Mouse (Mus musculus) embryonic facial prominence, embryonic 12.5 days (tissue): ENCODE measurements around the gene Rorb. TPM values are rescaled to one million over a fixed set of nuclear protein-coding genes. Genes with fewer than 3 reads are reported as not detected.

ENCODE experiments used
- ATAC-seq: fragments of 200-750 bp; cut with Nextera tagmentation; 2 replicates; pipeline ENCODE4 v1.8.0; 2017; ENCODE audit not compliant: insufficient number of reproducible peaks, insufficient read depth, low FRiP score, low TSS enrichment
- H3K27ac ChIP-seq: fragments of 300-500 bp; sonication (generic); 2 replicates; pipeline ENCODE4 v1.5.1; 2016; ENCODE audit warnings: mild to moderate bottlenecking
- H3K27me3 ChIP-seq: fragments of 300-500 bp; sonication (generic); 2 replicates; pipeline ENCODE4 v1.6.1; 2016; ENCODE audit warnings: mild to moderate bottlenecking, moderate library complexity
- H3K36me3 ChIP-seq: fragments of 300-500 bp; sonication (generic); 2 replicates; pipeline ENCODE4 v1.6.1; 2016; ENCODE audit warnings: mild to moderate bottlenecking
- H3K4me1 ChIP-seq: fragments of 300-500 bp; sonication (generic); 2 replicates; pipeline ENCODE4 v1.6.1; 2016
- H3K4me2 ChIP-seq: fragments of 300-500 bp; sonication (generic); replicated peaks from 2 replicates; pipeline ENCODE4 v1.6.1; 2016; ENCODE audit warnings: mild to moderate bottlenecking, moderate library complexity
- H3K4me3 ChIP-seq: fragments of 300-500 bp; sonication (generic); 2 replicates; pipeline ENCODE4 v1.5.1; 2016; ENCODE audit warnings: mild to moderate bottlenecking
- H3K9ac ChIP-seq: fragments of 300-500 bp; sonication (generic); 2 replicates; pipeline ENCODE4 v1.6.1; 2016; ENCODE audit warnings: mild to moderate bottlenecking, moderate library complexity
- H3K9me3 ChIP-seq: fragments of 300-500 bp; sonication (generic); 2 replicates; pipeline ENCODE4 v1.6.1; 2016; ENCODE audit warnings: mild to moderate bottlenecking, moderate library complexity
- WGBS: fragments of 180-500 bp; shearing (Covaris S2); methylation state at CpG from one replicate; pipeline ENCODE4 v1.1.7; 2016; 5-methylcytosine and 5-hydroxymethylcytosine counted together
- polyA plus RNA-seq: library from polyadenylated mRNA; unstranded; fragments of >200 nt; fragmentation: Nextera tagmentation; extraction: Ambion mirVana; gene quantifications from 2 replicates; pipeline ENCODE4 v1.2.1, GENCODE M21; 2016

Gene Rorb
- polyA plus RNA-seq = 5.4 and 6.7 TPM in 2 replicates

DNA sequence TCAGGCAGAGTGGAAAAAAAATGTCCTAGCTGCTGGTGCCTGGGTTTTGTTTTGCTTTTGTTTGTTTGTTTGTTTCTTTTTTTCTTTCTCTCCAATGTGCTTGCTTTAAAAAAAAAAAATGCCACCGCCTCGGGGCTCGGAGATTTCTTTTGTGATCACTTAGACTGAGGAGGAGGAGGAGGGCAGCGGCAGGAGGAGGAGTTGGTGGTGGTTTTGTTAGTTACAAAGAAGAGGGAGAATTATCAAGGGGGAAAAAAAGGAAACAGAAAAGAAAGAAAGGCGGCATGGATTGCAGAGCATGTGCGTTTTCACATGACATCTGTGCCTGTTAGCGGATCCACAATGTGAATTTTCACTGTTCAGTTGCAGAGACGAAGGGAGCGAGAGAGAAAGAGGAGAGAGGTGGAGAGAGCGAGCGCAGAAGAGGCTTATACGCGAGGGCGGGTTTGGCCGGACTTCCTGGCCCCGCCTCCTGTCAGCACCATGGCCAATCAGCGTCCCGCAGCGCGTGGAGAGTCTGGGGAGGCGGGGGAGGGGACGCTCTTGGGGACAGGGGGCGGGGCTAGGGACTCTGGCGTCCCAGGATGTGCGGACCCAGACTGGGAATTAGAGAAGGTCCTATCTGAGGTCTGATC, at the start of gene Rorb:
TSS of gene Rorb (minus strand) at position 404 of the 635 bp plus-strand sequence.
- ATAC-seq = peak; percentile 92
- H3K9ac ChIP-seq = peak within 1 kb of the TSS; percentile 53
- H3K4me2 ChIP-seq = peak within 1 kb of the TSS; percentile 91
- H3K36me3 ChIP-seq = no peaks in the 10 kb centered on the region
- H3K27ac ChIP-seq = no peak within 1 kb of the TSS
- H3K4me3 ChIP-seq = peak within 1 kb of the TSS; percentile 49
- under 1% methylated on average over 25 of the region's 25 CpGs for WGBS
- no peaks in the 10 kb centered on the region for H3K4me1 ChIP-seq
- H3K9me3 ChIP-seq = no peaks in the 10 kb centered on the region
- H3K27me3 ChIP-seq = peaks cover 31% of the 10 kb centered on the region

DNA sequence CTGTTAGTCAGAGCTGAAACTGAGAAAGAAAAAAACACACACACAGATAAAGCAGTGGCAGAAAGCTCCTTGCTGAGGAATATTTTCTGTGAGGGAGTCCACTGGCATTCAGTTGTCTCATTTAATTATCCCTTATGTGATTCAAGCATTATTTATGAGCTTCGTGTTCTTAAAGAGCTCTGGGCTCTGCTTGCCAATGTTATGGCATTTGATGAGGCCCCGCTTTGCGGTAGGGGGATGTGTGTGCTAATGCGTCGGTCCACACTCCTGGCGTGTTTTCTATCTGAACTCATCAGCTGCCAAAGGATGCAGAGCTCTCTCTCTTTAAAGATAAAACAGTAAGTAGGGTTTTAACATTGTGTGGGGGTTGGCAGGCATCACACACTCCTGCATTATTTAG, 37.9 kb upstream of the Rorb start:
- H3K4me3 ChIP-seq = no peak overlapping the region
- no peak overlapping the region for H3K9ac ChIP-seq
- no peaks in the 10 kb centered on the region for H3K9me3 ChIP-seq
- H3K4me1 ChIP-seq = no peaks in the 10 kb centered on the region
- H3K27ac ChIP-seq = no peak overlapping the region
- no peak for ATAC-seq
- H3K4me2 ChIP-seq = no peak overlapping the region
- H3K36me3 ChIP-seq = no peaks in the 10 kb centered on the region
- no peaks in the 10 kb centered on the region for H3K27me3 ChIP-seq
- 88% methylated on average over 6 of the region's 6 CpGs for whole genome bisulfite sequencing

DNA sequence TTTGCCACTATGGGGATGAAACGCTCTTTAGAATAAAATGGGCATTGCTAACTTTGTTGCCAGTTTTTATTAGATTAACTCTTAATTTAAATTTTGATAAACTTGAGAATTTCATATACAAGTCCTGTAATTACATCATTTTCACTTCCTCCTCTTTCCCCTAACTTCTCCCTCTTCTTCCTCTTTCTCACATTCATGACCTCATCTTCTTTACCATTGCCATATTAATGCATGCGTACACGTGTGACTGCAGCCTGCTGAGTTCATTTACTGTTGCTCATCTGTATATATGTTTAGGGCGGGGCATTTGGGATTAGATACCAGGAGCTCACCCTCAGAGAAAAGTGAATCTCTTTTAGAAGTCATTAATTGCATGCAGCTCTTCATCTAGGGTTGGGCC, 33.5 kb upstream of the Rorb start:
- no peak overlapping the region for H3K27ac ChIP-seq
- H3K27me3 ChIP-seq = no peaks in the 10 kb centered on the region
- 86% methylated on average over 4 of the region's 4 CpGs for WGBS
- no peak overlapping the region for H3K9ac ChIP-seq
- H3K36me3 ChIP-seq = no peaks in the 10 kb centered on the region
- no peaks in the 10 kb centered on the region for H3K9me3 ChIP-seq
- no peak for ATAC-seq
- no peak overlapping the region for H3K4me3 ChIP-seq
- no peak overlapping the region for H3K4me2 ChIP-seq
- H3K4me1 ChIP-seq = no peaks in the 10 kb centered on the region

DNA sequence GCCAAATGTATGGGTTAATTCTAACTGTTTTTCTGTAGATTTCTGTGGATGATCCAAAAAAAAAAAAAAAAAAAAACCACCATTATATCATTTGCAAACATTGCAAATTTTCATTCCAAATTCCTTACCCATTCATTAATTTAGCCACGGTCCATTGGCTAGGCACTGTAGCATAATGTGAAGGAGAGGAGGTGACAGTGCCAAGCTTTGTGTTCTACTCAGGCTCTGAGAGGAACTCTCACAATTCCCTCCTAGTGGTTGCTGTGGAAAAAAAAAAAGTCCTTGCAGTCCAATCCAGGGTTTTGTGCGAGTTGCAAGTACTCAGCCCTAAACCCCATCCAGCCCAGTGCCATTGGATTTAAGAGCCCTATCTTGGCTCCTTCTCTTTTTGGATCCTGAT, 25.9 kb upstream of the Rorb start:
- Histone ChIP-seq H3K27me3 (no peaks in the 10 kb centered on the region), H3K36me3 (no peaks in the 10 kb centered on the region), H3K4me2 (no peak overlapping the region), H3K4me3 (no peak overlapping the region), H3K9me3 (no peaks in the 10 kb centered on the region), H3K4me1 (no peaks in the 10 kb centered on the region), H3K27ac (no peak overlapping the region), H3K9ac (no peak overlapping the region)
- WGBS = 52% methylated on average over 2 of the region's 2 CpGs
- no peak for ATAC-seq

DNA sequence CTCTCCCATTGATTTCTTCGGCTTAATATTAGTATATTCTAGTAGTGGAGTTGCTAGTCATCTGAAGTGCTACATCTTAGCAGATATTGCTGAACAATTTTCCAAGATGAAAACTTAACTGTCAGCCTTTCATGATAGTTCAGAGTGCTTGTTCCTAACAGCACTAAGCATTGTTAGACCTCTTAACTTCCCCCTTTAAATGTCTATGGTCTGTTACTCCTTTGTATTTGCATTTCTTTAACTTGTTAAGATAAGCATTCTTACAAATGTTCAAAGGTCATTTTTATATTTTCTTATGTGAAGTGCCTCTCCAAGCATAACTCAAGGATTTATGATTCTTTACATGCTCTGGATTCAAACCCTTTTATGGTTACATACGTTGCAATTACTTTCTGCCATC, 24.8 kb upstream of the Rorb start:
- Histone ChIP-seq H3K4me2 (no peak overlapping the region), H3K27me3 (no peaks in the 10 kb centered on the region), H3K4me1 (no peaks in the 10 kb centered on the region), H3K4me3 (no peak overlapping the region), H3K9ac (no peak overlapping the region), H3K27ac (no peak overlapping the region), H3K9me3 (no peaks in the 10 kb centered on the region), H3K36me3 (no peaks in the 10 kb centered on the region)
- 83% methylated on average over 2 of the region's 2 CpGs for WGBS
- no peak for ATAC-seq

DNA sequence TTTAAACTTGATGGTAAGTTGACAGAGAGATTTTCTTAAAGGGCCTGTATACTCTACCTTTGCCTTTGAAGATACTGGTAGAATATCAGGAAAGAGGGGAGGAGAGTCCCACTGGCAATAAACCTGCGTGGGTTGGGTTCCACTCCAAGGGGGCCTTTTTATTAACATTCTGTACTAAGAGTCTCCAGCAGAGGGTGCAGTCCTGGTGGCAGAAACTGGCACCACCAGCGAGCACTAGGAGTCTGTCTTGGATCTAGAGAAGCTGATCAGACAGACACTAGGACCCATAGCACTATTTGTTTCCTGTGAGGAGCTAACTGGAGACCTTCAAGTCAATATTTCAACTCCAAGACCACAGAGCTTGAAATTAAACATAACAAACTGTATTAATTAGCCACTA, 11.3 kb upstream of the Rorb start:
- Histone ChIP-seq H3K27ac (no peak overlapping the region), H3K9ac (no peak overlapping the region), H3K27me3 (no peaks in the 10 kb centered on the region), H3K9me3 (no peaks in the 10 kb centered on the region), H3K36me3 (no peaks in the 10 kb centered on the region), H3K4me2 (no peak overlapping the region), H3K4me3 (no peak overlapping the region), H3K4me1 (no peaks in the 10 kb centered on the region)
- WGBS = 43% methylated on average over 2 of the region's 2 CpGs
- no peak for ATAC-seq

DNA sequence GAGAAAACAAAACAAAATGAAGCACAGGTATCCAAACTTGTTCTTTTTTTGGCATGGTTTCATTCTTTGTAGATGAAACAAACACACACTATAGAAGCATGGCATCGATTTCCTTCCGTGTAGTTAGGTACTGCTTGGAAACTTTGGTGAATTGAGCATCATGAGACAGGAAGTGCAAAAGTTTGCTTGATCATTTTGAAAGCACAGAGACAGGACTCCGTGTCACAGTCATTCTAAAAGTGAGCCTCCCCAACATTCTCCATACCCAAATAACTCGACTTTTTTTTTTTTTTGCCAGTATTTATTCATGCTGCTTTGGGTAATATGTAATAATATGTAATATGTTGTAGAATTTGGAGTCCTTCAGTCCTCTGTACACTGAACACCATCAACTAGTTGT, 1.2 kb upstream of the Rorb start:
- H3K36me3 ChIP-seq = no peaks in the 10 kb centered on the region
- H3K4me1 ChIP-seq = no peaks in the 10 kb centered on the region
- no peak for ATAC-seq
- peaks cover 31% of the 10 kb centered on the region for H3K27me3 ChIP-seq
- H3K4me3 ChIP-seq = no peak overlapping the region
- no peak overlapping the region for H3K27ac ChIP-seq
- 53% methylated on average over 4 of the region's 4 CpGs for WGBS
- no peaks in the 10 kb centered on the region for H3K9me3 ChIP-seq
- no peak overlapping the region for H3K9ac ChIP-seq
- H3K4me2 ChIP-seq = no peak overlapping the region

DNA sequence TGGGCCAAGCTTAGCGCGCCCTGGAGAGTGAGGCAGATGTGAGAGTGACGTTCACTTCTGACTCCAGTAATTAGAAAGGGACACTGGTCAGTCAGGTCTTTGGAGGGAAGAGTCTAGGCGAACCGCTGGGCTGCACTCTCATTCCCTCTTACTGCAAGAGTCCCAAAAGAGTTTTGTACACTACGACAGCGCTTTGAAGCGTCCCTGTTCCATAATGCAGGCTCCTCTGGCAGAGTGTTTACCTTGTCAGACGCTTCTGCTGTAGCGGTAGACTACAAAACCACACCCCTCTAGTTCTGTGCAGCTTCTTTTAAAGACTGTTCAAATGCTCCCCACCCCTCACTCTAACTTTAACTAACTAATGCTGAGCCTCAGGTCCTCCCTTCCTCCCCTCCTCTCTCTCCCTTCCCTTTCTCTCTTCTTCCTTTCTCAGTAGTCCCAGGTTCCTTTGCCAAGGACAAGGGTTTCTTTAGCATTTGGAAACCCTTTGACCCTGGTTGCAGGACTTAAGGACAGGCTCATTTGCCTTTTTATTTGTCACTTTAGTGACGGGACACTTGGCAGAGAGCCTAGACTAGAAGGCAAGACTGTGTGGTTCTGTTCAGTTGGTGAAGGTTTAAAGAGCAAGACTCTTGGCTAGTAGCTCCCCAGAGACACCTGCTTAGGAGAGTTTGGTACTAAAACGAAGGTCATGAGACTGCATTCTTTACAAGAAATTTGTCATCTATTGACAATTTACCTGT, 603 bp upstream of the Rorb start:
- Histone ChIP-seq H3K27me3 (peaks cover 31% of the 10 kb centered on the region), H3K9ac (no peak overlapping the region), H3K4me3 (peak overlapping the region; percentile 49), H3K27ac (no peak overlapping the region), H3K4me2 (peak overlapping the region; percentile 91), H3K36me3 (no peaks in the 10 kb centered on the region), H3K4me1 (no peaks in the 10 kb centered on the region), H3K9me3 (no peaks in the 10 kb centered on the region)
- peak; percentile 50; the same call in 1 of the 2 replicates for ATAC-seq
- 4% methylated on average over 12 of the region's 12 CpGs for WGBS

DNA sequence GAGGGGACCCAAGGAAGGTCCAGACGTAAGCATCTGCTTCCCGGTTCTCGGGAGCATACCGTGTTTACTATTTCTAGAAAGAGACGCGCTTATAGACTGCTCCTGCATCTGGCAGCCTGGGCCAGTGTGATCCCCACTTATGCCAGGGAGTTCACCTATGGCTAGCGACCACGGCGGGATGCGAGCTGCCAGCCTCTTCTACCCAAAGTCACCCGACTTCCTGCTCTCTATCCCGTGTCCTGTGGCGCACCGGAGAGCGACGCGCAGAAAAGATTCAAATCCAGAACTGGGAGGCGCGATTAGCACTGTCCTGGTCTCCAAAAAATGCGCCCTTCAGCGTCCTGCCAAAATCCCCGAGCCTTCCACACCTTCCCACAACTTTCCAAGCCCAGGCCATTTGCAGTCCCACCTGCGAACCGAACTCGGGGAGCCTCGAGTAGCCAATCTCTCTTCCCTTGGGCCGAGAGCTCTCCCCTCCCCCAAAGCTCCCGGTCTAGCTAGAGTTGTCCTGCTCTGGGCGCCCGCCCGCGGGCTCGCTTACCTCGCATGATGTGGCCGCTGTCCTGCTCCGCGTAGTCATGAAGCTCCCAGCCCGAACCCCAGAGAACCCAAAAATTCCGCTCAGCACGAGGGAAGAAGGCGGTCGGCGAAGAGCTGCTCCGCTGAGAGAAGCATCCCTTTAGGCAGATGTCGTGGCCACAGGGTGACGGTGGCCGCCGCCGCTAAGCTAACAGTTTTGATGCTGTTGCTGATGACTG, 806 bp downstream of the Rorb start:
- no peak overlapping the region for H3K27ac ChIP-seq
- H3K36me3 ChIP-seq = no peaks in the 10 kb centered on the region
- under 1% methylated on average over 49 of the region's 49 CpGs for WGBS
- H3K9ac ChIP-seq = peak overlapping the region; percentile 53
- peaks cover 31% of the 10 kb centered on the region for H3K27me3 ChIP-seq
- no peaks in the 10 kb centered on the region for H3K9me3 ChIP-seq
- ATAC-seq = peak; percentile 49; the same call in 1 of the 2 replicates
- H3K4me2 ChIP-seq = peak overlapping the region; percentile 91
- H3K4me1 ChIP-seq = no peaks in the 10 kb centered on the region
- H3K4me3 ChIP-seq = peak overlapping the region; percentile 49

DNA sequence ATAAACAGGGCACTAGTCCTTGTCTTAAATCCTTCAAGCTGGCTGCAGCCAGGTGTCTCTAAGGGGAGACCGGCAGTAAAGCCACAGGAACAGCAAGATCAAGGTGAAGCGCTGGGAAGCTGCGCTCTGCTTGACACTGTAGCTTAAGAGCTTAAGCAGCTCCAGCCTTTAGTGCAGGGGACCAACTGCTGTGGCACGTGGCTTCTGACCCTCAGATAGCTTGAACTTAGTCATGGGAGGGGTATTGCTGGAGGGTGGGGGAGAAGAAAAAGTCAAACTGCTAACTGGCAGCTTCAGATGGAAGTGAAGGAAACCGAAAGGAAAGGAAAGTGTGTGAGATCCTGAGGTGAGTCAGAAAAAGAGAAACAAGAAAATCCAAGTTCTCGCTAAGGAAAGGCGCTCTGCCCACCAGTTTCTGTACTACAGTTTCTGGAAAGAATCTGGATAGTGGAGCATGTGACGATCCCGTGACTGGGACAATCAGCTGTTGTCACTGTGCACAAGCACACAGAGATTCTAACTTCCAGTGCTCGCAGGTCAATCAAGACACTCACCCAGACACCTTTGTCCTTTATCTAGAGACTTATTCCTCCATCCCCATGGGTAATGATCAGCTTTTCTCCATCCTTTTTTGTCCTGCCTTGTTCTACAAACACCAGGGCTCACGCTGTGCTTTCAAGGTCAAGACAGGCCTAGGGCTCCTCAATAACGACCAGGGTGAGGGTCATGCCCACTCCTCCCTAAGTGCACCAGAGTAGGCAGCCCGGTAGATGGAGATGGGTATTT, 2.2 kb downstream of the Rorb start:
- no peaks in the 10 kb centered on the region for H3K9me3 ChIP-seq
- ATAC-seq = no peak
- 23% methylated on average over 13 of the region's 13 CpGs for WGBS
- H3K9ac ChIP-seq = no peak overlapping the region
- peak overlapping the region; percentile 49 for H3K4me3 ChIP-seq
- no peak overlapping the region for H3K27ac ChIP-seq
- H3K36me3 ChIP-seq = no peaks in the 10 kb centered on the region
- peak overlapping the region; percentile 91; the same call in 1 of the 2 replicates for H3K4me2 ChIP-seq
- no peaks in the 10 kb centered on the region for H3K4me1 ChIP-seq
- H3K27me3 ChIP-seq = peaks cover 31% of the 10 kb centered on the region

DNA sequence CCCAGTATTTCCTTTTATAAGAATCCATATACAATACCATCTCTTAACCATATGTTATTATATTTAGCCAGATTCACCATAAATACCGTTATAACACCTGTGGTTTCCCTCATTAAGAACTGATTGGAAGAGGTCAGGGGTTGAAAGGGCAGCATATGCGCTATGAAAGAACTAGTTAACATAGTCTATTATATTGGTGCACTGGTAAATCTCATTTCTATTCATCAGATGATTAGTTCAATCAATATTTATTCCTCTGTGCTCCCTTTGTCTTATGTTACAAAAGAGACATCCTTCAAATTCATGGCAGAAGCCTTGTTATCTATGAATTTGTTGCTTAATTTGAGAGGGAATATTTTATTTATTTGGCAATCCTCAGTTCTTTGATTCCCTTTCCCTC, 6.4 kb downstream of the Rorb start:
- no peak overlapping the region for H3K4me3 ChIP-seq
- ATAC-seq = no peak
- 82% methylated on average over 2 of the region's 2 CpGs for WGBS
- no peaks in the 10 kb centered on the region for H3K4me1 ChIP-seq
- no peaks in the 10 kb centered on the region for H3K9me3 ChIP-seq
- peaks cover 24% of the 10 kb centered on the region for H3K27me3 ChIP-seq
- no peak overlapping the region for H3K27ac ChIP-seq
- H3K9ac ChIP-seq = no peak overlapping the region
- H3K4me2 ChIP-seq = no peak overlapping the region
- no peaks in the 10 kb centered on the region for H3K36me3 ChIP-seq
